Mouse (Mus musculus) myocyte (in vitro differentiated cells): ENCODE measurements at regions not wholly inside any gene's neighbourhood (a gene's known extent, or its start where the extent isn't known, plus 50 kb on each side); places are given as distances from the start of the nearest gene placed in this dataset.

Source experiments
- H3K27me3 ChIP-seq: one replicate; pipeline ENCODE4 v1.6.1; 2011; ENCODE audit not compliant: control insufficient read depth, insufficient read depth, insufficient read length
- H3K36me3 ChIP-seq: one replicate; pipeline ENCODE4 v1.6.1; 2011; ENCODE audit not compliant: control insufficient read depth, insufficient read depth
- H3K4me2 ChIP-seq: one replicate; pipeline ENCODE4 v1.6.1; 2011; ENCODE audit warnings: low read depth, control low read depth
- H3K4me3 ChIP-seq: one replicate; pipeline ENCODE4 v1.5.1; 2011; ENCODE audit warnings: mild to moderate bottlenecking, control low read depth, moderate library complexity
- H3K79me2 ChIP-seq: one replicate; pipeline ENCODE4 v1.6.1; 2011; ENCODE audit not compliant: control insufficient read depth, insufficient read depth
- H3ac ChIP-seq: one replicate; pipeline ENCODE4 v1.6.1; 2011; ENCODE audit not compliant: control insufficient read depth, insufficient read length
- CEBPB ChIP-seq: IDR thresholded peaks from 2 replicates; pipeline ENCODE4 v1.6.1; 2011; ENCODE audit warnings: mild to moderate bottlenecking, moderate library complexity; ENCODE audit not compliant: poor library complexity, insufficient read depth, severe bottlenecking
- E2F4 ChIP-seq: IDR thresholded peaks from one replicate; pipeline ENCODE4 v1.6.1; 2011; ENCODE audit warnings: mild to moderate bottlenecking, control low read depth, moderate library complexity; ENCODE audit not compliant: insufficient read depth
- MAX ChIP-seq: IDR thresholded peaks from one replicate; pipeline ENCODE4 v1.6.1; 2011; ENCODE audit warnings: low read depth, mild to moderate bottlenecking, control low read depth
- MYOD1 ChIP-seq, 3 experiments: IDR thresholded peaks; one replicate each; pipeline ENCODE4 v1.6.1; 2011; ENCODE audit warnings: control low read depth in 2 of 3, low read depth in 2 of 3, mild to moderate bottlenecking in 2 of 3, moderate library complexity in 1 of 3; ENCODE audit not compliant: insufficient read length in 2 of 3, control insufficient read depth in 1 of 3
- MYOG ChIP-seq, 3 experiments: IDR thresholded peaks; one replicate each; pipeline ENCODE4 v1.6.1; 2011; ENCODE audit warnings: control low read depth in 2 of 3, low read depth in 2 of 3, mild to moderate bottlenecking in 2 of 3; ENCODE audit not compliant: insufficient read length in 2 of 3, control insufficient read depth in 1 of 3, insufficient read depth in 1 of 3
- POLR2A ChIP-seq: IDR thresholded peaks from one replicate; pipeline ENCODE4 v1.6.1; 2011; ENCODE audit warnings: low read depth, mild to moderate bottlenecking, control low read depth, moderate library complexity; ENCODE audit not compliant: insufficient read length
- POLR2AphosphoS2 ChIP-seq: IDR thresholded peaks from one replicate; pipeline ENCODE4 v1.6.1; 2011; ENCODE audit warnings: low read depth, control low read depth; ENCODE audit not compliant: insufficient read length
- REST ChIP-seq: IDR thresholded peaks from one replicate; pipeline ENCODE4 v1.6.1; 2011; ENCODE audit warnings: mild to moderate bottlenecking, control low read depth, moderate library complexity; ENCODE audit not compliant: insufficient read depth, insufficient read length
- SRF ChIP-seq: IDR thresholded peaks from one replicate; pipeline ENCODE4 v1.6.1; 2011; ENCODE audit warnings: low read depth; ENCODE audit not compliant: control insufficient read depth, insufficient read length
- TCF12 ChIP-seq: IDR thresholded peaks from one replicate; pipeline ENCODE4 v1.6.1; 2011; ENCODE audit warnings: mild to moderate bottlenecking, control low read depth; ENCODE audit not compliant: poor library complexity, insufficient read depth, severe bottlenecking
- TCF3 ChIP-seq: IDR thresholded peaks from one replicate; pipeline ENCODE4 v1.6.1; 2011; ENCODE audit warnings: low read depth, control low read depth; ENCODE audit not compliant: insufficient read length
- USF1 ChIP-seq: IDR thresholded peaks from one replicate; pipeline ENCODE4 v1.6.1; 2011; ENCODE audit warnings: low read depth, mild to moderate bottlenecking, control low read depth, moderate library complexity

DNA sequence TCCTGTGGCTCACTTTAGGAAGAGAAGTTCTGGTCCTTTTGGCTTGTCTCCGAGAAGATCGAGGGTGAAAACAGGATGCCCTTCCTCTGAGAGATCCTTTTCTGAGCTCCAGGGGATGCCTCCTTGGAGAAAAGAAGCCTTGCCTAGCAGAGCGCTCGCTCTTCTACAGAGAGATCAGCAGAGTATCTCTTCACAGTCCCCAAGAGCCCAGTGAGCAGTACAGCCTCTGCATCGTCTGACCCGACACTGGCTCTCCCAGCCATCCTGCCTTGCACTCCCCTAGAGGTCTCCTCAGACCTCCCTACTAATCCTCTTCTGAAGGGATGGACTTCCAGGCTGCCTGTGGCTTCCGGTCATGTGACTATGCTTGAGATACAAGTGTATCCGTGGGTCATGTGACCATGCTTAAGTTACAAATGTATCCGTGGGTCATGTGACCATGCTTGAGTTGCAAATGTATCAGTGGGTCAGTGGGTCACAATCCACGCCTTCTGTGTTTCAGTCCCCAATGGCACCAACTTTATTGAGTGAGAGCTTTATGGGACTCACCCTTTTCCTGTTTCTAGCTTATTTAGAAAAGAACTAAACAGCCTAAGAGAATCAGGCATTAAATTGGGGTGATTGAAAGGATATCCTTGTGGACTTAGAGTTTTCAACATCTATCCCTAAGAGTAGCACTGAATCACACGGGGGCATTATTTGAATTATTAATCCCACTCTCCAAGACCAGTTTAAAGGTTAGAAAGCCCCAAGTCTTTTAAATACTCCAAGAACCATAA, 59.8 kb upstream of the Cpm start:
- Histone ChIP-seq H3K4me3 (no peak overlapping the region), H3K36me3 (no peaks in the 10 kb centered on the region), H3K4me2 (no peak overlapping the region), H3K79me2 (no peaks in the 10 kb centered on the region), H3K27me3 (no peaks in the 10 kb centered on the region), H3ac (no peak overlapping the region)
- TF ChIP-seq MYOD1 (IDR thresholded peaks at IDR 0.05; ENCODE audit: control insufficient read depth in 1 of 3, insufficient read length in 2 of 3, low read depth in 2 of 3) (no peak), USF1 (peak; percentile 8)

GRCm38 (mm10) chr10:117568472-117569300, 60.6 kb upstream of the Cpm start:
- Histone ChIP-seq H3ac (no peak overlapping the region), H3K4me2 (no peak overlapping the region), H3K27me3 (no peaks in the 10 kb centered on the region), H3K4me3 (no peak overlapping the region), H3K36me3 (no peaks in the 10 kb centered on the region), H3K79me2 (no peaks in the 10 kb centered on the region)
- TF ChIP-seq MYOG (IDR thresholded peaks at IDR 0.05; ENCODE audit: control insufficient read depth in 1 of 3, insufficient read depth in 1 of 3, insufficient read length in 2 of 3, low read depth in 2 of 3): no peak
- TF ChIP-seq E2F4: no peak
- no peak for TF ChIP-seq TCF12
- no peak for TF ChIP-seq SRF
- TF ChIP-seq POLR2AphosphoS2: no peak
- TF ChIP-seq MYOD1 (IDR thresholded peaks at IDR 0.05; ENCODE audit: control insufficient read depth in 1 of 3, insufficient read length in 2 of 3, low read depth in 2 of 3): no peak
- TF ChIP-seq USF1: no peak
- TF ChIP-seq CEBPB: no peak
- no peak for TF ChIP-seq MAX
- TF ChIP-seq TCF3: no peak
- TF ChIP-seq POLR2A: no peak
- no peak for TF ChIP-seq REST

GRCm38 (mm10) chr10:117568138-117568387, 61.2 kb upstream of the Cpm start:
- Histone ChIP-seq H3K4me2 (no peak overlapping the region), H3K36me3 (no peaks in the 10 kb centered on the region), H3ac (no peak overlapping the region), H3K4me3 (no peak overlapping the region), H3K79me2 (no peaks in the 10 kb centered on the region), H3K27me3 (no peaks in the 10 kb centered on the region)
- TF ChIP-seq TCF12: no peak
- TF ChIP-seq CEBPB: no peak
- no peak for TF ChIP-seq MAX
- no peak for TF ChIP-seq MYOG (IDR thresholded peaks at IDR 0.05; ENCODE audit: control insufficient read depth in 1 of 3, insufficient read depth in 1 of 3, insufficient read length in 2 of 3, low read depth in 2 of 3)
- TF ChIP-seq SRF: no peak
- no peak for TF ChIP-seq REST
- TF ChIP-seq TCF3: no peak
- no peak for TF ChIP-seq POLR2AphosphoS2
- TF ChIP-seq MYOD1 (IDR thresholded peaks at IDR 0.05; ENCODE audit: control insufficient read depth in 1 of 3, insufficient read length in 2 of 3, low read depth in 2 of 3): no peak
- TF ChIP-seq POLR2A: no peak
- TF ChIP-seq E2F4: no peak
- TF ChIP-seq USF1: no peak

DNA sequence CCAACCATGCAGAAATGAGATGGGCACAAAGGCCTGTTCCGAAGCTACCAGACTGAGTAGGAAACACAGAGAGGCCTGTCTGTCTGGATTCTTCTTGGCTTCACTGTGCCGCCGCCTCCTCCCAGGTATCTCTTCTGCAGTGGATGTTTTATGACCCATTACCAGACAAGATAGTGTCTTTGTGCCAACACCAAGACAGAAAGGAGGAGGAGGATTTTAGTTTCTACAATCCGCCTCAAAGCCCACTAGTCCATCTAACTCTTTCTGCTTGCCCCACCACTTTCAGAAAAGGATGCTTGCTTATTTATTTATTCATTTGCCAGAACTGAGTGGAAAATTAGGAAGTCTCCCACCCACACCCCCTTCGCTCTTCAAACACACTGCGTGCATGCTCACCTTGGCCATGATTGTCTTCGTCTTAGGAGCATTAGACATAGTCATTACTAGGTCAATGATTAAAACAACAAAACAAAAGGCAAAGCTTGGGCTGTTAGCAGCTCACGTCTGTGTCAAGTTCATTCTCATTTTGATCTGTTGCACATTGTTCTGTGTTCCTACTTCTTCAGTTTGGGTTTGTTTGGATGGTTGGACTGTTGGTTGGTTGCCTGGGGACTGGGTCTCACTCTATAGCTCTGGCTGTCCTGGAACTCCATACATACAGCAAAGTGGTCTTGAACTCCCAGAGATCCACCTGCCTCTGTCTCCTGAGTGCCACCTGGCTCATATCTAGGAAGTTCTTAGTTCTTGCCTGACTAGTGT, 61.7 kb upstream of the Cpm start:
- Histone ChIP-seq H3K4me3 (no peak overlapping the region), H3K36me3 (no peaks in the 10 kb centered on the region), H3K4me2 (no peak overlapping the region), H3K79me2 (no peaks in the 10 kb centered on the region), H3K27me3 (no peaks in the 10 kb centered on the region), H3ac (no peak overlapping the region)
- TF ChIP-seq E2F4: no peak
- TF ChIP-seq CEBPB: no peak
- TF ChIP-seq REST: no peak
- TF ChIP-seq MAX: no peak
- no peak for TF ChIP-seq USF1
- TF ChIP-seq MYOD1 (IDR thresholded peaks at IDR 0.05; ENCODE audit: control insufficient read depth in 1 of 3, insufficient read length in 2 of 3, low read depth in 2 of 3): no peak
- no peak for TF ChIP-seq POLR2A
- TF ChIP-seq TCF12: no peak
- no peak for TF ChIP-seq SRF
- TF ChIP-seq POLR2AphosphoS2: no peak
